In genomic region chr10:75062621-75063020, GRCm38 (mm10) we compare ENCODE assay signal across 9 mouse cellular contexts. TPM values are rescaled to one million over a fixed set of nuclear protein-coding genes. Genes with fewer than 3 reads are reported as not detected.
DNase-seq lines count a peak whose midpoint lies in the region; ATAC-seq and TF ChIP-seq lines count a peak whose summit lies in the region.
"Had no signal": no experiment of that assay in that cellular context is flagged by ENCODE, and none has a peak within 500 bp of the region (broad histone marks: within the 10 kb centered on the region; RNA-seq: fewer than 3 reads in every experiment).

No protein-coding gene starts in this region.

- no peak for ATAC-seq in kidney, embryonic 16.5 days (ENCODE audit: low FRiP score, low TSS enrichment)
- no peak for ATAC-seq in embryonic facial prominence, embryonic 12.5 days (ENCODE audit: insufficient number of reproducible peaks, insufficient read depth, low FRiP score, low TSS enrichment)
- no peak for ATAC-seq in hindbrain, postnatal 0 days
- no peak for ATAC-seq in midbrain, postnatal 0 days (ENCODE audit: low FRiP score)

- peak overlapping the region; percentile 88 for H3K4me3 ChIP-seq in kidney, embryonic 16.5 days (ENCODE audit: low read length)
- H3K4me3 ChIP-seq in embryonic facial prominence, embryonic 12.5 days: peak overlapping the region; percentile 88
- peak overlapping the region; percentile 87 for H3K4me3 ChIP-seq in hindbrain, postnatal 0 days (ENCODE audit: low read length)
- peak overlapping the region; percentile 64 for H3K4me3 ChIP-seq in midbrain, postnatal 0 days (ENCODE audit: low read depth, low read length)

- 31% methylated on average over 6 of the region's 6 CpGs for WGBS in kidney, embryonic 16.5 days
- 31% methylated on average over 6 of the region's 6 CpGs for WGBS in embryonic facial prominence, embryonic 12.5 days
- WGBS in hindbrain, postnatal 0 days: 48% methylated on average over 6 of the region's 6 CpGs
- 42% methylated on average over 6 of the region's 6 CpGs for WGBS in midbrain, postnatal 0 days

- H3K36me3 ChIP-seq in kidney, embryonic 16.5 days (ENCODE audit: insufficient read depth, low read length): 0 out of 2 replicates have a peak, but pooled peaks cover 3% of the 10 kb centered on the region
- H3K36me3 ChIP-seq in embryonic facial prominence, embryonic 12.5 days: peaks cover 7% of the 10 kb centered on the region; the same call in 1 of the 2 replicates
- no peaks in the 10 kb centered on the region for H3K36me3 ChIP-seq in hindbrain, postnatal 0 days (ENCODE audit: insufficient read depth, low read length)
- no peaks in the 10 kb centered on the region for H3K36me3 ChIP-seq in midbrain, postnatal 0 days (ENCODE audit: insufficient read depth, low read length)

- TF ChIP-seq CTCF in hindbrain, postnatal 0 days (IDR thresholded peaks at IDR 0.05; ENCODE audit: low read depth): no peak
- TF ChIP-seq CTCF in midbrain, postnatal 0 days (IDR thresholded peaks at IDR 0.05): no peak

- DNase-seq in kidney, adult 11 months: no peak
- no peak for DNase-seq in hindbrain, postnatal 0 days (ENCODE audit: low spot score)
- DNase-seq in midbrain, postnatal 0 days (ENCODE audit: low spot score): no peak
- no peak for DNase-seq in urinary bladder, adult 2 months (ENCODE audit: low spot score)
- DNase-seq in gastrocnemius, postnatal 4 days (ENCODE audit: low spot score in 2 of 2): no peak
- no peak for DNase-seq in cerebellum, adult 11 months
- DNase-seq: cerebellum, postnatal 36 days had no signal

- H3K4me1 ChIP-seq in kidney, embryonic 16.5 days (ENCODE audit: insufficient read depth, low read length): peaks cover 42% of the 10 kb centered on the region
- H3K4me1 ChIP-seq in embryonic facial prominence, embryonic 12.5 days: peaks cover 48% of the 10 kb centered on the region
- peaks cover 55% of the 10 kb centered on the region for H3K4me1 ChIP-seq in hindbrain, postnatal 0 days (ENCODE audit: insufficient read depth, low read length)
- peaks cover 37% of the 10 kb centered on the region for H3K4me1 ChIP-seq in midbrain, postnatal 0 days (ENCODE audit: insufficient read depth, low read length)

- no peak overlapping the region for H3K27ac ChIP-seq in kidney, embryonic 16.5 days (ENCODE audit: low read length)
- H3K27ac ChIP-seq in embryonic facial prominence, embryonic 12.5 days: no peak overlapping the region
- H3K27ac ChIP-seq in hindbrain, postnatal 0 days: no peak overlapping the region
- no peak overlapping the region for H3K27ac ChIP-seq in midbrain, postnatal 0 days (ENCODE audit: low read depth, low read length)

- no peaks in the 10 kb centered on the region for H3K9me3 ChIP-seq in kidney, embryonic 16.5 days (ENCODE audit: low read length)
- no peaks in the 10 kb centered on the region for H3K9me3 ChIP-seq in embryonic facial prominence, embryonic 12.5 days
- H3K9me3 ChIP-seq in hindbrain, postnatal 0 days (ENCODE audit: low read length): no peaks in the 10 kb centered on the region
- H3K9me3 ChIP-seq in midbrain, postnatal 0 days (ENCODE audit: low read length): no peaks in the 10 kb centered on the region

- no peaks in the 10 kb centered on the region for H3K27me3 ChIP-seq in kidney, embryonic 16.5 days (ENCODE audit: insufficient read depth, low read length)
- H3K27me3 ChIP-seq in embryonic facial prominence, embryonic 12.5 days: no peaks in the 10 kb centered on the region
- H3K27me3 ChIP-seq in hindbrain, postnatal 0 days (ENCODE audit: insufficient read depth, low read length): no peaks in the 10 kb centered on the region
- no peaks in the 10 kb centered on the region for H3K27me3 ChIP-seq in midbrain, postnatal 0 days (ENCODE audit: insufficient read depth, low read length)

- no peak overlapping the region for H3K9ac ChIP-seq in kidney, embryonic 16.5 days (replicated peaks; ENCODE audit: low read length)
- no peak overlapping the region for H3K9ac ChIP-seq in embryonic facial prominence, embryonic 12.5 days
- H3K9ac ChIP-seq in hindbrain, postnatal 0 days (replicated peaks; ENCODE audit: low read length): peak overlapping the region; percentile 77; the same call in 1 of the 2 replicates
- H3K9ac ChIP-seq in midbrain, postnatal 0 days (replicated peaks; ENCODE audit: low read length, poor library complexity, severe bottlenecking): peak overlapping the region; percentile 73; the same call in 1 of the 2 replicates

- peak overlapping the region; percentile 92 for H3K4me2 ChIP-seq in kidney, embryonic 16.5 days (replicated peaks; ENCODE audit: low read depth, low read length)
- H3K4me2 ChIP-seq in embryonic facial prominence, embryonic 12.5 days (replicated peaks): peak overlapping the region; percentile 89
- H3K4me2 ChIP-seq in hindbrain, postnatal 0 days (ENCODE audit: low read depth, low read length): peak overlapping the region; percentile 81
- peak overlapping the region; percentile 95 for H3K4me2 ChIP-seq in midbrain, postnatal 0 days (ENCODE audit: low read depth, low read length, poor library complexity, severe bottlenecking)

RNA-seq across cellular contexts. Expression of gene Bcr, which starts 2.2 kb away (rescaled TPM):
- 6.8 and 8.4 TPM in 2 replicates for polyA plus RNA-seq in kidney, embryonic 16.5 days (2015; fragmentation: Nextera tagmentation; extraction: Ambion mirVana)
- polyA plus RNA-seq in embryonic facial prominence, embryonic 12.5 days (2016; fragmentation: Nextera tagmentation; extraction: Ambion mirVana): 9.0 and 10.7 TPM in 2 replicates
- total RNA-seq in hindbrain, postnatal 0 days (2014; rRNA removed): 54.4 and 61.4 TPM in 2 replicates
- polyA plus RNA-seq in hindbrain, postnatal 0 days (2015; fragmentation: Nextera tagmentation; extraction: Ambion mirVana): 10.1 and 10.5 TPM in 2 replicates
- 59.8 and 63.5 TPM in 2 replicates for total RNA-seq in midbrain, postnatal 0 days (2014; rRNA removed)
- 9.4 and 11.0 TPM in 2 replicates for polyA plus RNA-seq in midbrain, postnatal 0 days (2015; fragmentation: Nextera tagmentation; extraction: Ambion mirVana)
- polyA plus RNA-seq in urinary bladder, adult 2 months (2012; rRNA removed): 35.5 and 39.5 TPM in 2 replicates
- total RNA-seq in gastrocnemius, postnatal 4 days (2021): 10 to 100 TPM in 1 of 2 experiments, 1 to 10 TPM in 1; 7.3 to 10.5 TPM

RNA-seq across cellular contexts. Expression of gene Rab36, which starts 25.8 kb away (rescaled TPM):
- polyA plus RNA-seq in kidney, embryonic 16.5 days (2015; fragmentation: Nextera tagmentation; extraction: Ambion mirVana): 10.9 and 12.9 TPM in 2 replicates
- polyA plus RNA-seq in embryonic facial prominence, embryonic 12.5 days (2016; fragmentation: Nextera tagmentation; extraction: Ambion mirVana): 13.2 and 15.3 TPM in 2 replicates
- total RNA-seq in hindbrain, postnatal 0 days (2014; rRNA removed): 16.7 and 17.7 TPM in 2 replicates
- polyA plus RNA-seq in hindbrain, postnatal 0 days (2015; fragmentation: Nextera tagmentation; extraction: Ambion mirVana): 25.3 TPM in 2 replicates
- 15.5 and 18.1 TPM in 2 replicates for total RNA-seq in midbrain, postnatal 0 days (2014; rRNA removed)
- polyA plus RNA-seq in midbrain, postnatal 0 days (2015; fragmentation: Nextera tagmentation; extraction: Ambion mirVana): 28.4 and 30.9 TPM in 2 replicates
- 8.2 and 11.2 TPM in 2 replicates for polyA plus RNA-seq in urinary bladder, adult 2 months (2012; rRNA removed)
- 1 to 10 TPM; 1.7 to 2.5 TPM for total RNA-seq in gastrocnemius, postnatal 4 days (2021)

RNA-seq across cellular contexts. Expression of gene Rsph14, which starts 30.2 kb away (rescaled TPM):
- not detected in 2 replicates for polyA plus RNA-seq in kidney, embryonic 16.5 days (2015; fragmentation: Nextera tagmentation; extraction: Ambion mirVana)
- polyA plus RNA-seq in embryonic facial prominence, embryonic 12.5 days (2016; fragmentation: Nextera tagmentation; extraction: Ambion mirVana): not detected in 2 replicates
- total RNA-seq in hindbrain, postnatal 0 days (2014; rRNA removed): 1.7 TPM in 1 of 2 replicates, not detected in the other
- 0.43 and 0.46 TPM in 2 replicates for polyA plus RNA-seq in hindbrain, postnatal 0 days (2015; fragmentation: Nextera tagmentation; extraction: Ambion mirVana)
- 0.27 and 1.5 TPM in 2 replicates for total RNA-seq in midbrain, postnatal 0 days (2014; rRNA removed)
- polyA plus RNA-seq in midbrain, postnatal 0 days (2015; fragmentation: Nextera tagmentation; extraction: Ambion mirVana): 0.43 and 1.2 TPM in 2 replicates
- not detected in 2 replicates for polyA plus RNA-seq in urinary bladder, adult 2 months (2012; rRNA removed)
- not detected for total RNA-seq in gastrocnemius, postnatal 4 days (2021)

Comparison
In these comparisons a context has a peak if more than half of its experiments do, and no peak if none do; other contexts are left out.
1. H3K9ac ChIP-seq: peak in hindbrain, postnatal 0 days (single experiment) and midbrain, postnatal 0 days (single experiment); none in kidney, embryonic 16.5 days (single experiment) and embryonic facial prominence, embryonic 12.5 days (single experiment).
2. Peak in every context shown above with its lines, with median percentiles within 50 percentile points of each other: H3K4me2 ChIP-seq and H3K4me3 ChIP-seq.